ENCODE assay signal across 8 mouse cellular contexts in genomic region chr6:124414927-124415325, GRCm38 (mm10). TPM values are rescaled to one million over a fixed set of nuclear protein-coding genes. Genes with fewer than 3 reads are reported as not detected.
DNase-seq lines count a peak whose midpoint lies in the region; ATAC-seq and TF ChIP-seq lines count a peak whose summit lies in the region.

Pex5 (minus strand) TSS chr6:124415067.

- intact Hi-C loops in heart, postnatal 25 days (cut with DNase I), result loop anchor here (5.0 kb wide), 1 partner anchor 67 kb away; no protein-coding TSS in a partner anchor

- peaks cover 16% of the 10 kb centered on the region; the same call in 1 of the 2 replicates for H3K36me3 ChIP-seq in forebrain, embryonic 15.5 days

- H3K9me3 ChIP-seq in forebrain, embryonic 15.5 days, result no peaks in the 10 kb centered on the region

- peak; percentile 96 for DNase-seq in ES-CJ7 (ENCODE audit: low read depth, low spot score)
- peak; percentile 96 for DNase-seq in cerebellum, adult 11 months
- DNase-seq in heart, postnatal 25 days (ENCODE audit: low spot score), result peak; percentile 92
- peak; percentile 92 to 97 for DNase-seq in layer of hippocampus, adult 18-20 months (ENCODE audit: low spot score in 2 of 2)
- DNase-seq in lung, adult 2 months, result peak; percentile 95
- DNase-seq in thymus, adult 18-20 months, result peak; percentile 84 to 90

- H3K27ac ChIP-seq in forebrain, embryonic 15.5 days (replicated peaks), result peak within 1 kb of the TSS; percentile 79

- no peak for TF ChIP-seq CTCF in lung, adult 2 months (IDR thresholded peaks at IDR 0.05; ENCODE audit: insufficient read depth, low read length)

- no peaks in the 10 kb centered on the region for H3K27me3 ChIP-seq in forebrain, embryonic 15.5 days

- no peak for TF ChIP-seq POLR2A in lung, adult 2 months (IDR thresholded peaks at IDR 0.05; ENCODE audit: borderline replicate concordance, extremely low read depth, low read depth, low read length)

- WGBS in forebrain, embryonic 15.5 days, result under 1% methylated on average over 36 of the region's 36 CpGs
- under 1% methylated on average over 36 of the region's 36 CpGs for WGBS in lung, adult 2 months

- peak within 1 kb of the TSS; percentile 77 for H3K4me2 ChIP-seq in forebrain, embryonic 15.5 days (replicated peaks)

- ATAC-seq in forebrain, embryonic 15.5 days (replicated peaks), result peak; percentile 97
- ATAC-seq in neutrophil, adult 5-6 weeks (ENCODE audit: extremely low read depth, insufficient number of reproducible peaks, low FRiP score, poor library complexity, severe bottlenecking), result peak; percentile 89

- H3K9ac ChIP-seq in forebrain, embryonic 15.5 days (replicated peaks), result peak within 1 kb of the TSS; percentile 78

- peak within 1 kb of the TSS; percentile 80 for H3K4me3 ChIP-seq in forebrain, embryonic 15.5 days
- peak within 1 kb of the TSS; percentile 91 for H3K4me3 ChIP-seq in lung, adult 2 months (replicated peaks; ENCODE audit: extremely low read depth, low read depth, low read length)

- peaks cover 29% of the 10 kb centered on the region for H3K4me1 ChIP-seq in forebrain, embryonic 15.5 days
- H3K4me1 ChIP-seq in lung, adult 2 months (ENCODE audit: control insufficient read depth, insufficient read depth, low read length), result peaks cover 2% of the 10 kb centered on the region; the same call in 1 of the 2 replicates

RNA-seq across cellular contexts. Expression of gene Pex5, which starts in this region (rescaled TPM):
- 82.9 and 84.4 TPM in 2 replicates for polyA plus RNA-seq in forebrain, embryonic 15.5 days (2015; fragmentation: Nextera tagmentation; extraction: Ambion mirVana)
- 10 to 100 TPM; 26.2 to 26.9 TPM for total RNA-seq in heart, postnatal 25 days (2021)
- total RNA-seq in layer of hippocampus, adult 18-20 months (2021), result 10 to 100 TPM; 54.2 to 57.3 TPM
- 24.2 and 31.2 TPM in 2 replicates for polyA plus RNA-seq in lung, adult 2 months (2012; rRNA removed)
- 22.6 and 23.0 TPM in 2 replicates for total RNA-seq in neutrophil, adult 5-6 weeks (2017)

Comparison
In these comparisons a context has a peak if more than half of its experiments do, and no peak if none do; other contexts are left out.
1. Peak in every context shown above with its lines: DNase-seq, ATAC-seq, H3K4me3 ChIP-seq and H3K27ac ChIP-seq.